Mouse (Mus musculus): Measurements from ENCODE around the gene Tnfrsf1b. TPM values are rescaled to one million over a fixed set of nuclear protein-coding genes. Genes with fewer than 3 reads are reported as not detected.

The Tnfrsf1b gene
- polyA plus RNA-seq, 1 experiment from 2014 or later: 5.2 TPM

- H3K4me3 ChIP-seq (ENCODE audit: low read length): no peak overlapping the region
- no peak overlapping the region for H3K9ac ChIP-seq (ENCODE audit: low read length)
Measured at GRCm38 (mm10) chr4:145231732-145232131, 14.9 kb downstream of the Tnfrsf1b start.

DNA sequence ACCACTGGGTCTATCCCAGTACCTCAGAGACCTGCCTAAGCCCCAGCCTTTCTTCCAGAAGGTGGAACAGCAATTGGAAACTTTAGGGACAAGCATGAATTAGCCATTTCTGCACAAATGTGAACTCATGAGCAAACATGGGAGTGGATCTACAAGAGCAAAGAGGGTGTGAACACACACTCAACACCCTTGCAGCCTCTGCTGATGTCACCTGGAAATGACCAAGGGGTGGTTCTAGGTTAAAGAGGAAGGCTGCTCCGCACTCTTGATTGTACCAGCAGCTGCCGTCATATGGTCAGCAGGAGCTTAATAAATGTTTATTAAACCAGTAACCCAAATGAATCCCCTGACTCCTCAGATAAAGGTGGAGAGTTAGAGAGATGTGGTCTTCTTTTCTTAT lies 16.0 kb downstream of the Tnfrsf1b start:
- no peak for ATAC-seq (replicated peaks; ENCODE audit: extremely low read depth, insufficient read depth, low FRiP score)
- Histone ChIP-seq H3K4me1 (ENCODE audit: control insufficient read depth, insufficient read depth, low read length) (peaks cover 4% of the 10 kb centered on the region), H3K4me2 (ENCODE audit: low read depth, low read length) (no peak overlapping the region), H3K9me3 (replicated peaks; ENCODE audit: control insufficient read depth, low read length) (no peaks in the 10 kb centered on the region), H3K27ac (ENCODE audit: low read length) (no peak overlapping the region), H3K4me3 (ENCODE audit: low read length) (no peak overlapping the region), H3K36me3 (ENCODE audit: control insufficient read depth, insufficient read depth) (no peaks in the 10 kb centered on the region), H3K27me3 (ENCODE audit: control insufficient read depth, insufficient read depth, low read length) (no peaks in the 10 kb centered on the region), H3K9ac (ENCODE audit: low read length) (no peak overlapping the region)
- WGBS: 82% methylated on average over 2 of the region's 2 CpGs

More at GRCm38 (mm10) chr4:145231732-145232131, 14.9 kb downstream of the Tnfrsf1b start:
- H3K9me3 ChIP-seq (replicated peaks; ENCODE audit: control insufficient read depth, low read length): no peaks in the 10 kb centered on the region
- H3K36me3 ChIP-seq (ENCODE audit: control insufficient read depth, insufficient read depth): no peaks in the 10 kb centered on the region
- no peaks in the 10 kb centered on the region for H3K27me3 ChIP-seq (ENCODE audit: control insufficient read depth, insufficient read depth, low read length)
- H3K4me1 ChIP-seq (ENCODE audit: control insufficient read depth, insufficient read depth, low read length): peaks cover 4% of the 10 kb centered on the region
- H3K4me2 ChIP-seq (ENCODE audit: low read depth, low read length): no peak overlapping the region
- ATAC-seq (replicated peaks; ENCODE audit: extremely low read depth, insufficient read depth, low FRiP score): no peak
- H3K27ac ChIP-seq (ENCODE audit: low read length): no peak overlapping the region
- WGBS: 88% methylated on average over 5 of the region's 5 CpGs

DNA sequence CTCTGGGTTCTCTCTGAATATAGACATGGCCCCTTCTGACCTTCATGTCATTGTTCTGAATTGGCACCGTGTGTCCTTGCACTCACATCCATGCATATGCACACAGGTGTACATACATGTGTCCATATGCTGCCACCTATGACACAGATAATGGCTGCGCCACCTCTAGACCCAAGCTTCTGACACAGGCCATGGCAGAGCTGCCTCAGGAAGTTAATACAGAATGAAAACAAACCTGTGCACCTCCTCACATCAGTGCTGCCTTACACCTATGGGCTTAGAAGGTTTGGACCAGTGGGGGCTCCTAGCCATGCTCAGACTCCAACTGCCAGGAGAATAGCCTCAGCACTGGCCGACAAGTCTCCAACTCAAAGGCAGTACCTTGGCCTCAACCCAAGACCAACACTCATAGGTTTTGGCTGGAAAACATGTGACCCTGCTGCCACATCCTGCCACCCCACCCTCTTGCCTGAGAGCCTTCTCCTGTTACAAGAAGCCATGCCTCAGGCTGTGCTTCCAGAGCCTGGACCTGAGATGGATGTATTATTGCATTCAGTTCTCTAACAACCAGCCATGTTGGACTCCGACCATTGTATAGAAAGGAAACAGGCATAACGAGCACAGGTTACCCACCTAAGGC lies 17.0 kb downstream of the Tnfrsf1b start:
- Histone ChIP-seq H3K27me3 (ENCODE audit: control insufficient read depth, insufficient read depth, low read length) (no peaks in the 10 kb centered on the region), H3K9ac (ENCODE audit: low read length) (no peak overlapping the region), H3K36me3 (ENCODE audit: control insufficient read depth, insufficient read depth) (no peaks in the 10 kb centered on the region), H3K4me1 (ENCODE audit: control insufficient read depth, insufficient read depth, low read length) (peaks cover 4% of the 10 kb centered on the region), H3K27ac (ENCODE audit: low read length) (no peak overlapping the region; the same call in 1 of the 2 replicates), H3K9me3 (replicated peaks; ENCODE audit: control insufficient read depth, low read length) (no peaks in the 10 kb centered on the region), H3K4me3 (ENCODE audit: low read length) (no peak overlapping the region), H3K4me2 (ENCODE audit: low read depth, low read length) (no peak overlapping the region)
- 78% methylated on average over 5 of the region's 5 CpGs for WGBS
- peak; percentile 23 for ATAC-seq (replicated peaks; ENCODE audit: extremely low read depth, insufficient read depth, low FRiP score)

GRCm38 (mm10) chr4:145229051-145229450 lies 17.6 kb downstream of the Tnfrsf1b start:
- Histone ChIP-seq H3K9ac (ENCODE audit: low read length) (no peak overlapping the region), H3K27ac (ENCODE audit: low read length) (no peak overlapping the region; the same call in 1 of the 2 replicates), H3K4me2 (ENCODE audit: low read depth, low read length) (no peak overlapping the region), H3K4me1 (ENCODE audit: control insufficient read depth, insufficient read depth, low read length) (peaks cover 4% of the 10 kb centered on the region), H3K4me3 (ENCODE audit: low read length) (no peak overlapping the region), H3K27me3 (ENCODE audit: control insufficient read depth, insufficient read depth, low read length) (no peaks in the 10 kb centered on the region), H3K9me3 (replicated peaks; ENCODE audit: control insufficient read depth, low read length) (no peaks in the 10 kb centered on the region), H3K36me3 (ENCODE audit: control insufficient read depth, insufficient read depth) (no peaks in the 10 kb centered on the region)
- WGBS: 75% methylated on average over 6 of the region's 6 CpGs
- no peak for ATAC-seq (replicated peaks; ENCODE audit: extremely low read depth, insufficient read depth, low FRiP score)

DNA sequence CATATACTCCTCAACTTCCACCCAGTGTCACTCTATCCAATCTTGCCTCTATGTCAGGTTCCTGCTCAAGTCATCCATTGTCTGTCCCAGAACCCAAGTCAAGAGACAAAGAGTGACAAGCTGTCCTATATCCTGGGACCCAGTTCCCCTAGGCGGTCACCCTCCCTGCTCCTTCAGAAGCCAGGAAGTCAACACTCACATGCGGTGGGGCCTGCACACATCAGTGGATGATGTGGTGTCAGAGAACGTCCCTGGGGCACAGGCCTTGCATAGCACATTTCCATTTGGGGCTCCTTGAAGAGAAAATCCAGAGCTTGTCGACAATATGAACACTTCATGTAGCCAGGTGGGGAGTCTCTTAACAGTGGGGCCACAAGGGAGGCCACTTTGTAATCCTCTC lies 22.1 kb downstream of the Tnfrsf1b start:
- H3K27me3 ChIP-seq (ENCODE audit: control insufficient read depth, insufficient read depth, low read length): no peaks in the 10 kb centered on the region
- H3K4me3 ChIP-seq (ENCODE audit: low read length): no peak overlapping the region
- no peak overlapping the region for H3K27ac ChIP-seq (ENCODE audit: low read length)
- H3K4me2 ChIP-seq (ENCODE audit: low read depth, low read length): no peak overlapping the region
- ATAC-seq (replicated peaks; ENCODE audit: extremely low read depth, insufficient read depth, low FRiP score): no peak
- no peaks in the 10 kb centered on the region for H3K9me3 ChIP-seq (replicated peaks; ENCODE audit: control insufficient read depth, low read length)
- no peaks in the 10 kb centered on the region for H3K36me3 ChIP-seq (ENCODE audit: control insufficient read depth, insufficient read depth)
- H3K9ac ChIP-seq (ENCODE audit: low read length): no peak overlapping the region
- 81% methylated on average over 4 of the region's 4 CpGs for WGBS
- H3K4me1 ChIP-seq (ENCODE audit: control insufficient read depth, insufficient read depth, low read length): no peaks in the 10 kb centered on the region

- H3K27ac ChIP-seq (ENCODE audit: low read length): no peak overlapping the region
- H3K27me3 ChIP-seq (ENCODE audit: control insufficient read depth, insufficient read depth, low read length): no peaks in the 10 kb centered on the region
- no peaks in the 10 kb centered on the region for H3K4me1 ChIP-seq (ENCODE audit: control insufficient read depth, insufficient read depth, low read length)
- WGBS: 43% methylated on average over 8 of the region's 8 CpGs
- no peaks in the 10 kb centered on the region for H3K36me3 ChIP-seq (ENCODE audit: control insufficient read depth, insufficient read depth)
- no peak overlapping the region for H3K4me3 ChIP-seq (ENCODE audit: low read length)
- H3K9ac ChIP-seq (ENCODE audit: low read length): no peak overlapping the region
- no peak overlapping the region for H3K4me2 ChIP-seq (ENCODE audit: low read depth, low read length)
- no peaks in the 10 kb centered on the region for H3K9me3 ChIP-seq (replicated peaks; ENCODE audit: control insufficient read depth, low read length)
- peak; percentile 14; the same call in 1 of the 2 replicates for ATAC-seq (replicated peaks; ENCODE audit: extremely low read depth, insufficient read depth, low FRiP score)
Measured at GRCm38 (mm10) chr4:145222064-145222463, 24.6 kb downstream of the Tnfrsf1b start.

- Histone ChIP-seq H3K27ac (ENCODE audit: low read length) (no peak overlapping the region), H3K4me3 (ENCODE audit: low read length) (no peak overlapping the region), H3K4me2 (ENCODE audit: low read depth, low read length) (no peak overlapping the region), H3K36me3 (ENCODE audit: control insufficient read depth, insufficient read depth) (no peaks in the 10 kb centered on the region), H3K9ac (ENCODE audit: low read length) (no peak overlapping the region), H3K27me3 (ENCODE audit: control insufficient read depth, insufficient read depth, low read length) (no peaks in the 10 kb centered on the region), H3K9me3 (replicated peaks; ENCODE audit: control insufficient read depth, low read length) (no peaks in the 10 kb centered on the region), H3K4me1 (ENCODE audit: control insufficient read depth, insufficient read depth, low read length) (no peaks in the 10 kb centered on the region)
- ATAC-seq (replicated peaks; ENCODE audit: extremely low read depth, insufficient read depth, low FRiP score): no peak
- 52% methylated on average over 2 of the region's 2 CpGs for WGBS
Measured at GRCm38 (mm10) chr4:145221379-145221778, 25.3 kb downstream of the Tnfrsf1b start.

GRCm38 (mm10) chr4:145220001-145220400 lies 26.7 kb downstream of the Tnfrsf1b start:
- WGBS: 79% methylated on average over 1 of the region's 1 CpGs
- Histone ChIP-seq H3K9me3 (replicated peaks; ENCODE audit: control insufficient read depth, low read length) (no peaks in the 10 kb centered on the region), H3K27me3 (ENCODE audit: control insufficient read depth, insufficient read depth, low read length) (no peaks in the 10 kb centered on the region), H3K9ac (ENCODE audit: low read length) (no peak overlapping the region), H3K36me3 (ENCODE audit: control insufficient read depth, insufficient read depth) (no peaks in the 10 kb centered on the region), H3K4me3 (ENCODE audit: low read length) (no peak overlapping the region), H3K4me2 (ENCODE audit: low read depth, low read length) (no peak overlapping the region), H3K27ac (ENCODE audit: low read length) (no peak overlapping the region), H3K4me1 (ENCODE audit: control insufficient read depth, insufficient read depth, low read length) (no peaks in the 10 kb centered on the region)
- ATAC-seq (replicated peaks; ENCODE audit: extremely low read depth, insufficient read depth, low FRiP score): no peak

DNA sequence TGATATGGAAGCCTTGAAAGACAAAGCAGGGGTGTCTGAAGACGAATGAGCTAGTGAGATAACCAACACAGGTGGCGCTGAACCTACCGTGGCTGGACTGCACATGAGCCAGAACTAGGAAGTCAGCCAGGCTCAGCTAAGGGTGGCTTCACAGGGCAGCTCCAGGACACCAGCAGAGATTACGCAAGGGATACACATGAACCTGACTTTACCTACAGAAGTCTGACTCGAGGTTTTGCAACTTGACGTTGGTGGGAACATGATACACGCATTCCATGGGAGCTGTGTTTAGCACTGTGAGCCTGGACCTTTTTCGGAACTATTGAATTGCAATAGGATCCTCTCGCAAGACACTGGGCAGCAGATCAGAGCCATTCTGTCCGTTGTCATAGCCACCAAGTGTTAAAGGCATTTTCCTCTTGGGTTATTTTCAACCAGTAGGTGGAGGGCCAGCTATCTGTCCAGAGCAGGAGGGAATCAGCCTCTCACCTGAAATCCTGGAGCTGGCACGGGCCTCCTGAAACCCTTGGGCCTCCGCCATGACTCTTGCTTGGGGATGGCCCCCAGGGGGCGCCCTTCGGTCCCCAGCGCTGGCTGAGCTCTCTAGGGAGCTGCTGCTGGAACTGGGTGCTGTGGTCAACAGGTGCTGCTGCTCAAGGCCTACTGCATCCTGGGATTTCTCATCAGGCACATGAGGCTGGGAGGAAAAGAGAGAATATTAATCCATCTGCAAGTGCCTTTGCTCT lies 27.3 kb downstream of the Tnfrsf1b start:
- H3K4me2 ChIP-seq (ENCODE audit: low read depth, low read length): no peak overlapping the region
- no peak for ATAC-seq (replicated peaks; ENCODE audit: extremely low read depth, insufficient read depth, low FRiP score)
- H3K4me1 ChIP-seq (ENCODE audit: control insufficient read depth, insufficient read depth, low read length): 0 out of 2 replicates have a peak, but pooled peaks cover 4% of the 10 kb centered on the region
- H3K36me3 ChIP-seq (ENCODE audit: control insufficient read depth, insufficient read depth): no peaks in the 10 kb centered on the region
- no peak overlapping the region for H3K4me3 ChIP-seq (ENCODE audit: low read length)
- no peak overlapping the region for H3K27ac ChIP-seq (ENCODE audit: low read length)
- no peaks in the 10 kb centered on the region for H3K27me3 ChIP-seq (ENCODE audit: control insufficient read depth, insufficient read depth, low read length)
- no peaks in the 10 kb centered on the region for H3K9me3 ChIP-seq (replicated peaks; ENCODE audit: control insufficient read depth, low read length)
- WGBS: 57% methylated on average over 15 of the region's 15 CpGs
- no peak overlapping the region for H3K9ac ChIP-seq (ENCODE audit: low read length)

Data from heart, embryonic 16.5 days (tissue).